Mouse (Mus musculus) neural tube, embryonic 12.5 days (tissue): Measurements from ENCODE around the gene Oxct1. TPM values are rescaled to one million over a fixed set of nuclear protein-coding genes. Genes with fewer than 3 reads are reported as not detected.
A peak's percentile ranks its signal among the peaks of the same experiment; 100 is the strongest.

Experiments
- ATAC-seq: fragments of 200-750 bp; cut with Nextera tagmentation; 2 replicates; pipeline ENCODE4 v1.8.0; 2017; ENCODE audit warnings: low read depth, mild to moderate bottlenecking, moderate TSS enrichment, moderate library complexity; ENCODE audit not compliant: low FRiP score
- H3K27ac ChIP-seq: fragments of 300-500 bp; sonication (generic); 2 replicates; pipeline ENCODE4 v1.5.1; 2016
- H3K27me3 ChIP-seq: fragments of 300-500 bp; sonication (generic); replicated peaks from 2 replicates; pipeline ENCODE4 v1.6.1; 2016; ENCODE audit warnings: mild to moderate bottlenecking
- H3K36me3 ChIP-seq: fragments of 300-500 bp; sonication (generic); 2 replicates; pipeline ENCODE4 v1.6.1; 2016; ENCODE audit warnings: mild to moderate bottlenecking
- H3K4me1 ChIP-seq: fragments of 300-500 bp; sonication (generic); 2 replicates; pipeline ENCODE4 v1.6.1; 2016
- H3K4me2 ChIP-seq: fragments of 300-500 bp; sonication (generic); replicated peaks from 2 replicates; pipeline ENCODE4 v1.6.1; 2016; ENCODE audit warnings: mild to moderate bottlenecking
- H3K4me3 ChIP-seq: fragments of 300-500 bp; sonication (generic); 2 replicates; pipeline ENCODE4 v1.5.1; 2016
- H3K9ac ChIP-seq: fragments of 300-500 bp; sonication (generic); 2 replicates; pipeline ENCODE4 v1.6.1; 2016; ENCODE audit warnings: mild to moderate bottlenecking
- H3K9me3 ChIP-seq: fragments of 300-500 bp; sonication (generic); 2 replicates; pipeline ENCODE4 v1.6.1; 2016; ENCODE audit warnings: mild to moderate bottlenecking
- WGBS: fragments of 180-500 bp; shearing (Covaris S2); methylation state at CpG from one replicate; pipeline ENCODE4 v1.1.7; 2016; 5-methylcytosine and 5-hydroxymethylcytosine counted together
- polyA plus RNA-seq: library from polyadenylated mRNA; unstranded; fragments of >200 nt; fragmentation: Nextera tagmentation; extraction: Ambion mirVana; gene quantifications from 2 replicates; pipeline ENCODE4 v1.2.1, GENCODE M21; 2016

The Oxct1 gene
- 184 and 190 TPM in 2 replicates for polyA plus RNA-seq

DNA sequence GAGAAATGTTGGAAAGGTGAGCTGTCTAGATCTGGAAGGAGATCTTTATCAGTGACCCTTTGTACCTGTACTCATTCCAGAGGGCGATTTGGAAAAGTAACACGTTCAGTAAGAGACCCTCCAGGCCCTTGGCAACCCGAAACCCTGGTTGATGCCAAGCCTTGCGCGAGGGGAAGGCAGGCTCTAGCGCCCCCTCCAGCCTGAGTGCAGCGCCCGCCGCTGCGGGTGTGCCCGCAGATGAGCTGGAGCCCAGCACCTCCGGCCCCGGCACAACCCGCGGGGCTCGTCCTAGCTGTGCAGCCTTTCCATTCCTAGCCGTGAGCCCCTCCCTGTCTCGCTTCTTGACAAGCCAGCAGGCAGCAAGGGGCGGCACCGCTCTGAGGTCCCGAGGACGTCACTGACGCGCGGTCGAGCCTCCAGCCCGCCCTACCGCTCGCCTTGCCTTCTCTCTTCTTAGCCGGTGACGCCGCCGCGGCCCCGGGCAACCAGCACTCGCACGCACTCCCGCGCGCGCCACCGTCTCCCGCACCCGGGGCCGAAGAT lies at the start of gene Oxct1:
TSS of gene Oxct1 (plus strand) at position 153 of the 543 bp plus-strand sequence.
- H3K36me3 ChIP-seq = no peaks in the 10 kb centered on the region
- H3K27me3 ChIP-seq = no peaks in the 10 kb centered on the region
- peak; percentile 95 for ATAC-seq
- H3K27ac ChIP-seq = peak within 1 kb of the TSS; percentile 84
- H3K9me3 ChIP-seq = no peaks in the 10 kb centered on the region
- peak within 1 kb of the TSS; percentile 66 for H3K4me2 ChIP-seq
- peak within 1 kb of the TSS; percentile 77 for H3K9ac ChIP-seq
- WGBS = under 1% methylated on average over 45 of the region's 45 CpGs
- H3K4me3 ChIP-seq = peak within 1 kb of the TSS; percentile 79
- peaks cover 5% of the 10 kb centered on the region; the same call in 1 of the 2 replicates for H3K4me1 ChIP-seq

DNA sequence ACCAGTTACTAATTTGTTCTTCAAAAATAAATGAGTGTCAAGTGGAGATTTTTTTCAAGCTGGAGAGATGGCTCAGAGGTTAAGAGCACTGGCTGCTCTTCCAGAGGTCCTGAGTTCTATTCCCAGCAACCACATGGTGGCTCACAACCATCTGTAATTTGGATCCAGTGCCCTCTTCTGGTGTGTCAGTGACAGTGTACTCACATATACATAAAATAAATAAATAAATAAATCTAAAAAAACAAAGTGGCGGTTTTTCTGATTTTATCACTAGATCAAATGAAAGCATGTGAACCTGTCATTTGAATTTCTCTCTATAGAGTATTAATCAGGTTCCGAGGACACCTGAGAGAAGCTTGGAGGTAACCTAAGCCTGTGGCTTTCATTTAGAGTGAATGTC lies 47.9 kb upstream of the Oxct1 start:
- peak; percentile 14; the same call in 1 of the 2 replicates for ATAC-seq
- no peaks in the 10 kb centered on the region for H3K27me3 ChIP-seq
- H3K4me3 ChIP-seq = no peak overlapping the region
- no peak overlapping the region for H3K27ac ChIP-seq
- H3K4me2 ChIP-seq = no peak overlapping the region
- H3K9ac ChIP-seq = no peak overlapping the region
- H3K9me3 ChIP-seq = no peaks in the 10 kb centered on the region
- H3K36me3 ChIP-seq = no peaks in the 10 kb centered on the region
- H3K4me1 ChIP-seq = no peaks in the 10 kb centered on the region
- WGBS = 88% methylated on average over 2 of the region's 2 CpGs

DNA sequence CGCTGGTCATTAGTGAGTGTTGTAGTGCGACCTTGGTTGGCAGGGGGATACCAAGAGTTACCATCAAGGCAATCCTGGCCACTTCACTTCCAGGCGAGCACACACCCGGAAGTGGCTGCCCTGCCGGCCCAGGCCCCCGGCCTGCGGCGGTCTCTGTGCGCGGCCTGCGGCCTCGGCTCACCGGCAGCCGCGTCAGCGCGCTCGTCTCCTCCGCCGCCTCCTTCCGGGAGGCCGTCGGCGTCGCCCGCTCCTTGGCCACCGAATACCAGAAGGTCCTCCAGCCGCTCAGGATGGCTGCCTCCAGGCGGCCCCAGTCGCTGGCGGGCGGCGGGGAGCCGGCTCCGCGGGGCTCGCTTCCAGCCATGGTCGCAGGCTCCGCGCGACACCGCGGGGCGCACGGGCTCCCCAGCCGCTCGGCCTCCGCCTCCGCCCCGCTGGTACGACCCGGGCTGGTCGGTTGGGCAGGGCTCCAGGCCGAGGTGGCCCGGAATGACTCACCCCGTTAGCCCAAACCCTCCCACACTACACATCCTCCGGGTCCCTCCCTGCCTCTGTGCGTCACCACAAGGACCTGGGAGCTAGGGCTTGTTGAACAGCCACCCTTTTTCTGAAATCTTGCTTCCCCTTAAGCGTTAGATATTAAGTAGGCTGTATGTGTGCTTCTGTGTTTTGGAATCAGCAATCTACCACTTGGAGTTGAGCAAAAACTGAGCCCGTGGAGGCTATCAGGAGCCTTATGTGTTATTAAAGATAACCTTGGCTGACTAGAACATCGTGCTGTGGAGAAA lies 46.9 kb upstream of the Oxct1 start, which contains the start of gene Fbxo4:
TSS of gene Fbxo4 (minus strand) at position 513 of the 788 bp plus-strand sequence.
- 1% methylated on average over 61 of the region's 61 CpGs for WGBS
- Histone ChIP-seq H3K9me3 (no peaks in the 10 kb centered on the region), H3K9ac (peak within 1 kb of the TSS; percentile 95), H3K27ac (peak within 1 kb of the TSS; percentile 90), H3K4me2 (peak within 1 kb of the TSS; percentile 78), H3K4me1 (no peaks in the 10 kb centered on the region), H3K27me3 (no peaks in the 10 kb centered on the region), H3K4me3 (peak within 1 kb of the TSS; percentile 66), H3K36me3 (no peaks in the 10 kb centered on the region)
- ATAC-seq = peak; percentile 94

DNA sequence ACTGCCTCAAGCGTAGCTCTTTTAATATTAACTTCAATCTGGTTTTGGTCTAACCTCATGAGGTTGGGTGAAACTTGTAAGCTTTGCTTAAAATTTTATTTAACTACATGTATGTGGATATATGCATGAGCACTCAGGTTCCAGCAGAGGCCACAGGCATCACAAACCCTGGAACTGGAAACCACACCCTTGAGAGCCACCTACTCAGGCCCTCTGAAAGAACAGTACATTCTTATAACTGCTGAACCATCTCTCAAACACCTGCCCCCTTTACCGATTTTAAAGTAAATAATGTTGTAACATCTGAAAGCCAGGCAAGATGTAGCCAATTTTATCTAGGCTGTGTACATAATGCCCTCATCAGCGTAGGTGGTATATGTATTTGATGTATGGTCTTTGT lies 46.3 kb upstream of the Oxct1 start:
- no peaks in the 10 kb centered on the region for H3K9me3 ChIP-seq
- peaks cover 5% of the 10 kb centered on the region; the same call in 1 of the 2 replicates for H3K36me3 ChIP-seq
- H3K27me3 ChIP-seq = no peaks in the 10 kb centered on the region
- no peak overlapping the region for H3K4me3 ChIP-seq
- H3K4me1 ChIP-seq = no peaks in the 10 kb centered on the region
- H3K27ac ChIP-seq = no peak overlapping the region
- WGBS = 85% methylated on average over 3 of the region's 3 CpGs
- H3K4me2 ChIP-seq = peak overlapping the region; percentile 78
- ATAC-seq = peak; percentile 14; the same call in 1 of the 2 replicates
- no peak overlapping the region for H3K9ac ChIP-seq

DNA sequence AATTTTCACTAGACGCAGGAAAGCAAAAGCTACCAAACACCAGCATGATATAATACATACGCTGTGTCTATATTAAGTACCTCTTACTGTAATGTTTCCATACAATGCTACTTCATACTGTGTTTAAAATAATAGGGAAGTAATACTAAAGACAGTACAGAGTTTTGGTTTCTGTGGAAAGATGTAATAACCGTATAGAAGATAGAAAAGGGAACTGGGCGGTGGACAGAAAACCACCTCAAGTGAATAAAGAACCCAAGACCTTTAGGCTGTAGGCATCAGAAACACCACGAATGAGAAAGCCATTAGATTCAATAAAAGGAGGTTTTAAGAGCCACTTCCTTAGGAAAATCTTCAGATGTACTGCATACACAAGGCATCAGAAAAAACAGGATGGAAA lies 43.5 kb upstream of the Oxct1 start:
- 91% methylated on average over 5 of the region's 5 CpGs for WGBS
- no peak overlapping the region for H3K9ac ChIP-seq
- H3K27ac ChIP-seq = no peak overlapping the region
- H3K4me1 ChIP-seq = no peaks in the 10 kb centered on the region
- ATAC-seq = no peak
- no peaks in the 10 kb centered on the region for H3K9me3 ChIP-seq
- no peaks in the 10 kb centered on the region for H3K27me3 ChIP-seq
- no peak overlapping the region for H3K4me2 ChIP-seq
- peaks cover 21% of the 10 kb centered on the region for H3K36me3 ChIP-seq
- no peak overlapping the region for H3K4me3 ChIP-seq

DNA sequence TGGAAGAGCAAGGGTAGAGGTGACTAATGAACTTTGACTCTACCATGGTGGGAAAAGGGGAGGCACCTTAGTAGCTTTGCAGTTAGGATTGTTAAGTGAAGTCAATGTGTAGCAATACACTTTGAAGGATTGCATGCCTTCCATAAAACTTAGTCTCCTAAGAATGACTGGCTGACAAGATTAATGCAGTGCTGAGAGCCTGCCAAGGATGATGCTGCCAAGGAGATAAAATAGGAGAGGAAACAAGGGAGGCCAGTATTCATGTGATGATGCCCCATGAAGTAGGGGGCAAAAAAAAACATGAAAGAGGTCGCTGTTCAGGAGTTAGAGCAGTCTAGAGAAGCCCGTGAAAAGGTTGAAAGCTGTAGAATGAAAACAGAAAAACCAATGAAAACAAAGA lies 41.3 kb upstream of the Oxct1 start:
- no peaks in the 10 kb centered on the region for H3K27me3 ChIP-seq
- H3K4me3 ChIP-seq = no peak overlapping the region
- no peak for ATAC-seq
- H3K36me3 ChIP-seq = peaks cover 32% of the 10 kb centered on the region
- no peak overlapping the region for H3K4me2 ChIP-seq
- no peak overlapping the region for H3K9ac ChIP-seq
- H3K9me3 ChIP-seq = no peaks in the 10 kb centered on the region
- H3K27ac ChIP-seq = no peak overlapping the region
- WGBS = 75% methylated on average over 2 of the region's 2 CpGs
- H3K4me1 ChIP-seq = no peaks in the 10 kb centered on the region

DNA sequence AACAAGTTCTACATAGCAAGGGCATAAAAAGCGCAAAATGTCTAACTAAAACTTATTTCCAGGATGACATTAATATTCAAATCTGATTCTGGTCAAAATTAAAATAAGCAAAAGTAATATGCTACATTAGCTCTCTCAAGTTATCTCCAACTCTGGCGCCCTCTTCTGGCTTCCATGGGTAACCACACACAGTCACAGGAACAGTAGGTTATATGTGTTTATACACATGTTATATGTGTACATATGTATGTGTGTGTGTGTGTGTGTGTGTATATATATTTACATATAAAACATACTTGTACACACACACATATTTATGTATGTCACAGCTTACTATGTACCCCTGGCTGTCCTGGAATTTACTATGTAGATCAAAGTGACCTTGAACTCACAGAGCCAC lies 38.2 kb upstream of the Oxct1 start:
- H3K4me3 ChIP-seq = no peak overlapping the region
- H3K36me3 ChIP-seq = peaks cover 50% of the 10 kb centered on the region
- WGBS = 69% methylated on average over 2 of the region's 2 CpGs
- H3K4me2 ChIP-seq = no peak overlapping the region
- H3K9me3 ChIP-seq = no peaks in the 10 kb centered on the region
- no peaks in the 10 kb centered on the region for H3K27me3 ChIP-seq
- H3K27ac ChIP-seq = no peak overlapping the region
- no peak overlapping the region for H3K9ac ChIP-seq
- H3K4me1 ChIP-seq = no peaks in the 10 kb centered on the region
- ATAC-seq = no peak

DNA sequence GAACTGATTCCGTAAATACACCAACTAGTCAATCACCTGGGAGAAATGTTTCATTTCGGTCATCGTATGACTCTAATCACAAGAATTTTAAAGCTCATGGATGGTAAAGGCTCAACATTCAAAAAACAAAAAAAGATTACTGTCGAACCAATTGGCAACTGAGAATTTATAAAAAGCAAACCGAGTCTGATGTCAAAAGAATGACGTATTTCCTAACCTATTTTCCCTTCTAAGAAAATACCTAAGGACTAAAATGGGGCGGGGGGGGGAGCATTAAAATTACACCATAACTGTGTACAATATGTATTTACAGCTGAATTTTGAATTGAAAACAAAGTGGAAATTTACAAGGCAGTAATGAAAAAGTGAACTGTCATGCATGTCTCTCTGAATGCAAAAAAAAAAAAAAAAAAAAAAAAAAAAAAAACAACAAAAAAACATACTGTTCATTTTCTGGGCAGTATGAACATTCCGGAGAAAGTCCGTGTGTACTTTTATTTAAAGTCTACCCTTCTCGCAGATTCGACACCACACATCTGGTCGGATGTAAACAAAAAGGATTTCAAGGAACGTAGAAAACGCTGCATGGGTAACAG lies 31.2 kb upstream of the Oxct1 start:
- H3K9me3 ChIP-seq = no peaks in the 10 kb centered on the region
- peak overlapping the region; percentile 73 for H3K4me3 ChIP-seq
- peaks cover 18% of the 10 kb centered on the region; the same call in 1 of the 2 replicates for H3K36me3 ChIP-seq
- H3K27me3 ChIP-seq = no peaks in the 10 kb centered on the region
- H3K4me2 ChIP-seq = peak overlapping the region; percentile 68
- H3K4me1 ChIP-seq = peaks cover 4% of the 10 kb centered on the region; the same call in 1 of the 2 replicates
- no peak for ATAC-seq
- H3K9ac ChIP-seq = peak overlapping the region; percentile 78
- 28% methylated on average over 14 of the region's 14 CpGs for WGBS
- no peak overlapping the region for H3K27ac ChIP-seq

DNA sequence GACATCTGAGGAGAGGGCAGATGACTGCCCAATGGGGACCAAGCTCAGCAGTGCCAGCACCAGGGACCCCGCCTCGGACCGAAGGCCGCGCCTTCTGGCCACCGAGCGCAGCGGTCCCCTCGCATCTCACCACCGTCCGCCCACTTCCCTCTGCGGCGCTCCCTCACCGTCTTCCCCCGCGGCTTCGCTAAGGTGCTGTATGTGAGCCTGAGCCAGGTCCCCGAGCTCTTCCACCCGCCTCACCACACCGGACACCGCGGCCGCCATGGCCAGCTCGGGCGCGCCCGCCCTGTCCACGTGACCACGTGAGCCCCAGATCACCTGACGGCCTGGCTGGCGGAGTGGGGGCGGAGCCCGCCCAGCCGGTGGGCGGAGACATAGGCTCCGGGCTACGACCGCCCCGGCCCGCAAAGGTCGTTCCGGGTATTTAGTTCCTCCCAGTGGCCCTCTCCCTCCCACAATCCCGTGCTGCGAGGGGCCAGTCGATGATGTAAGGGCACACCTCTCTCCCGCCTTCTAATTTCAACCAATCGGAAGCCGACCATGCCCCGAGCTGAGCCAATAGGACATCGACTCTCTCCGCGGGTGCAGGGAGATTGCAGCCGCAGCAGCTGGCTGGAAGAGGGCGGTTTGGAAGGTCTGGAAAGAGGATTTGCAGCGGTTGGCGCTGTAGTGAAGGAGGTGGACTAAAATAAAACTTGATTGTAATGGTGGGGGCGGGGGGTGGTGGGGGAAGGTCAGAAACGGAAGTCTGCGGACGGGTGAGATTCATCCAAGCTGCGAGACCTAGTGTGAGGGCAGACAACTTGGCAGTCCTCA lies 30.5 kb upstream of the Oxct1 start, which contains the start of gene AW549877:
TSS of gene AW549877 (minus strand) at position 297 of the 819 bp plus-strand sequence.
- ATAC-seq = peak; percentile 100
- Histone ChIP-seq H3K4me3 (peak within 1 kb of the TSS; percentile 73), H3K9me3 (no peaks in the 10 kb centered on the region), H3K27me3 (no peaks in the 10 kb centered on the region), H3K36me3 (peaks cover 12% of the 10 kb centered on the region; the same call in 1 of the 2 replicates), H3K9ac (peak within 1 kb of the TSS; percentile 78), H3K4me2 (peak within 1 kb of the TSS; percentile 68), H3K4me1 (peaks cover 4% of the 10 kb centered on the region; the same call in 1 of the 2 replicates), H3K27ac (peak within 1 kb of the TSS; percentile 57; the same call in 1 of the 2 replicates)
- under 1% methylated on average over 56 of the region's 61 CpGs for WGBS

DNA sequence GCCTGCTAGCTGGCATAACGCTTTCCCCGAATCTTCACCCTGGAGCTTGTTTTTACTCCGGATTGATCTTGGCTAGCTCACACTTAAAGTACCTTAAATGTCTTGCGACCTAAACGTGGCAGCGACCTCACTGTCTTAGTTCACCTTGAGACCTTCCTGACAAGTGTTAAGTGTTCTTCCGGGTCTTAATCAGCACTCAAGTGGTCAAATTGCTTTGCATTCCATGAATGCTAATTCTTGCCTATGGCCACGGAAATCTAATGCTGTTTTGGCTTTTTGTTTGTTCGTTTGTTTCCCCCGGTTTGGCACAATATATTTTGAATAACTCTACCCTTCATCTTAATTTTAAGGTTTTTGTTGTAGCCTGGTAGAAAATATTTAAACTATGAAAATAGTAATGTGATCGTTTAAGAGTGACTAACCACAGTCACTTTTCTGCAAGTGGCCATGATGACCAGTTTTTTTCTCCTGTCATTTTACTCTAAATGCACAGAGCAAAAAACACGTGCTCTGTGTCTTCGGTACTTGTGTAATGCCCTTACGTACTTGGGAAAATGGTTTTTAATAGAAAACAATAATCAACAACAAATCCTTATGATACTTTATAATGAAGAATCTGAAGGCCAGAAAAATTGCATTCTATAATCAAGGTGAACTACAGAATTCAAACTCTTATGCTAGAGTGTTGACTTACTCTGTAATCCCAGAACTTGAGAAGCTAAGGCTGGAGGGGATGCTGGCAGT lies 29.7 kb upstream of the Oxct1 start:
- Histone ChIP-seq H3K9ac (peak overlapping the region; percentile 47), H3K27me3 (no peaks in the 10 kb centered on the region), H3K27ac (peak overlapping the region; percentile 26; the same call in 1 of the 2 replicates), H3K4me1 (peaks cover 4% of the 10 kb centered on the region; the same call in 1 of the 2 replicates), H3K4me2 (peak overlapping the region; percentile 68), H3K4me3 (peak overlapping the region; percentile 73), H3K9me3 (no peaks in the 10 kb centered on the region), H3K36me3 (peaks cover 6% of the 10 kb centered on the region; the same call in 1 of the 2 replicates)
- WGBS = 24% methylated on average over 14 of the region's 14 CpGs
- no peak for ATAC-seq

DNA sequence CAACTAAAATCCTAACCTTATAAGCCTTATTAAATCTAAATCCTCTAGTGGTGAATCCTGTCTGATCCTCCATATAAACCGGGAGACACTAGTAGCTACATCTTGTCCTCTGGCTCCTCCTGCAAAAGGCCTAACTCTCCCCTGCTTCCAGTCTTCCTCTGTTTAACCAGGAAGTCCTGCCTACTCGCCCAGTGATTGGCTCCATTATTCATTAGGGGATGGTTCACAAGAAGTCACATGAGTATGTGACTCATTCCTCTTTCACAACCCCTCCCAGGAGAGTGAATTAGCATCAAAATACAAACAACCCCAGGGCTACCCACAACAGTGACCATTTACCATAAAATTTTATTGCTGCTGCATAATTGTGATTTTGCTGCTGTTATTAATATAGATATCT lies 27.0 kb upstream of the Oxct1 start:
- Histone ChIP-seq H3K27me3 (no peaks in the 10 kb centered on the region), H3K9ac (no peak overlapping the region), H3K4me2 (no peak overlapping the region), H3K27ac (no peak overlapping the region), H3K36me3 (no peaks in the 10 kb centered on the region), H3K4me1 (peaks cover 4% of the 10 kb centered on the region; the same call in 1 of the 2 replicates), H3K4me3 (no peak overlapping the region), H3K9me3 (no peaks in the 10 kb centered on the region)
- WGBS = 74% methylated on average over 2 of the region's 2 CpGs
- no peak for ATAC-seq
